Mouse (Mus musculus) bone marrow macrophage, adult 2 months (primary cell): ENCODE data around the gene Zfp534. TPM values are rescaled to one million over a fixed set of nuclear protein-coding genes. Genes with fewer than 3 reads are reported as not detected.
"Not testable (repeated sequence)": the region's sequence is repeated elsewhere in the genome, so short reads cannot be mapped to it uniquely, and the experiment has no call there.

ENCODE experiments used
- H3K27ac ChIP-seq: 2 replicates; pipeline ENCODE4 v1.5.1; 2012; ENCODE audit warnings: low read depth, low read length; ENCODE audit not compliant: insufficient read depth
- H3K4me1 ChIP-seq: 2 replicates; pipeline ENCODE4 v1.6.1; 2012; ENCODE audit warnings: low read length; ENCODE audit not compliant: control insufficient read depth, insufficient read depth
- H3K4me3 ChIP-seq: 2 replicates; pipeline ENCODE4 v1.5.1; 2012; ENCODE audit warnings: mild to moderate bottlenecking, low read length, moderate library complexity; ENCODE audit not compliant: insufficient read depth
- polyA plus RNA-seq: library from polyadenylated mRNA; stranded (reverse); fragments of >200 nt; gene quantifications from 2 replicates; pipeline ENCODE4 v1.2.4, GENCODE M21; 2012; ENCODE audit not compliant: missing spikeins, insufficient read depth, insufficient read length

Gene Zfp534
- polyA plus RNA-seq = not detected in 2 replicates

DNA sequence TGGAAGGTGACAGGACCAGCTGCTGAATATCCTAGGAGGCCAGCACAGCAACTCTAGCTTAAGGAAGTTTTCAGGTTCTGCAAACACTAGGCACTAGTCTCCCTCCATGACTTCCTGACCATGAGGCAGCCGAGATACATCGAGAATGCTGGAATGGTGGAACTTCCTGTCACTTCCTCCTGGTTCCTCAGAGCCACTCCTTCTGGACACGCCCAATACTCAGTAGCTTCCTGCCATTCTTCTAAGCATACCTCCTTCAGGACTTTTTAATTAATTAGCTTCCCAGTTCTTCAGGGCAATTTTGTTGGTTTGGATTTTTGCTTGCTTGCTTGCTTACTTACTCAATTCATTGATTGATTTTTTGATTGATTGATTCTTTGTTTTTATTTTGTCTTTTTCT is at the start of gene Zfp534:
Zfp534 (minus strand) TSS at position 101 of the 400 bp plus-strand sequence.
- H3K4me1 ChIP-seq, H3K27ac ChIP-seq, H3K4me3 ChIP-seq: not testable (repeated sequence)

DNA sequence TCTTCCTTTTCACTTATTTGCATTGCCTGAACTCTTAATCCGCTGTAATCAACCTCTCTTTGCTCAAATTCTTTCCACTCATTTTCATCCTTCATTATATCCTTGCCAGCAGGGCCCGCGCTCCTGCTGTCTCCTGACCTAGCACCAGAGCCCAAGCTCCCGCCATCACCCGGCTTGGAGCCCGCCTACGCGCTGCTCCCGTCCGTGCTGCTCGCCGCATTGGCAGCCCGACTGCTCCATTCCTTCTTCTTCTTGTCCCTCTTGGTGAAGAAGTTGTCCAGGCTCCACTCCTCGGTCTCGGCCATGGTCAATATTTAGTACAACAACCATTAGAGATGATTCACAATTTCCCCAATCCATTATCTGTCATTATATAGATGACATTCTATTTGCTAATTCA is 43.9 kb upstream of the Zfp534 start:
- not testable (repeated sequence) for H3K4me3 ChIP-seq, H3K4me1 ChIP-seq, H3K27ac ChIP-seq

DNA sequence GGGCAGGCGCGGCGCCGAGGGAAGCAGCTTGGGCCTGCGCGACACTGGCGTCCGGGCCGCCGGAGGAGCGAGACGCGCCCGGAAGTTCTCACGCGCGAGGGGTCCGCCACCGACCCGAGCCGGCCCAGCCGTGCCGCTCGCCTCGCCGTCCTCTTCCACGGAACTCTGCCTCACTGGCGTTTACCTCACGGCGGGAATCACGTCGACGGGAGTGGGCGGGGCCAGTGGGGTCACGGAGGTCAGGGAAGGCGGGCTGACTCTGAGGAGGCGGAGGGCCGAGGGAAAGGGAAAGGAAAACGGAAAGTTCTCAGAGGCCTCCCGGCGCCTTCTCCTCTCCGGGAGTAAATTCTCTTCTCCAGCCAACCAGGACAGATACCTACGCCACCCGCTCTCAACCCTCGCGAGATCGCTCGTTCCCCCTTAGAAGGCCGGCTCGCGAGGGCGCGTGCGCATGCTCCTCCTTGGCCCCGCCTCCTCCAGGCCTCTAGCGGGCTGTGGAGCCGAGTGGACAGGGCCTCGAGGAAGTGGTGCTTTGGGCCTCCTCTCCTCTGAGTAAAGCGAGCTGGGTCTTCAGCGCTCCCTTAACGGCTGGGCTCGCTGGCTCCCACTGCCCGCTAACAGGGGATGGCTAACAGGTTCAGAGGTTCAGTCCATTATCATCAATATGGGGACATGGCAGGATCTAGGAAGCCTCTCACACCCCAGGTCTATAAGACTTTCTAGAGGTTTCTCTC is 36.5 kb upstream of the Zfp534 start:
- not testable (repeated sequence) for H3K4me3 ChIP-seq, H3K4me1 ChIP-seq, H3K27ac ChIP-seq

DNA sequence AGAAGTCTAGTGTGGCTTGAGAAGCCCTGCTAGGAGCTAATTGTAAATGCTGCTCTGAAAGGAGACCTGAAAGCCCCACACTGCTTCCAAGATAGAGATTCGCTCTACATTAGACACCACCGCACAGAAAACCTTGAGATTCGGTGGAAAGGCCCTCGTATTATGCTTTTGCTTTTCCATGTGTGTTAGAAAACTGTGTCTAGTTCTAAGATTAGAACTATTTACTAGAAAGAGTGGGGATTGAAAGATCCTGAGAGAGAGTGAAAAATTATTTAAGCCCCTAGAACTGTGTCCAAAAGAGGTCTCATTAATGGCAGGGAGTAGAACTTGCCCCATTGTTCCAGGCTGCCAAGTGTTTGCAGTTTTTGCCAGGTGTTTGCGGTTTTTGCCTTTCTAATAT is 47.1 kb downstream of the Zfp534 start:
- not testable (repeated sequence) for H3K4me3 ChIP-seq, H3K4me1 ChIP-seq, H3K27ac ChIP-seq

DNA sequence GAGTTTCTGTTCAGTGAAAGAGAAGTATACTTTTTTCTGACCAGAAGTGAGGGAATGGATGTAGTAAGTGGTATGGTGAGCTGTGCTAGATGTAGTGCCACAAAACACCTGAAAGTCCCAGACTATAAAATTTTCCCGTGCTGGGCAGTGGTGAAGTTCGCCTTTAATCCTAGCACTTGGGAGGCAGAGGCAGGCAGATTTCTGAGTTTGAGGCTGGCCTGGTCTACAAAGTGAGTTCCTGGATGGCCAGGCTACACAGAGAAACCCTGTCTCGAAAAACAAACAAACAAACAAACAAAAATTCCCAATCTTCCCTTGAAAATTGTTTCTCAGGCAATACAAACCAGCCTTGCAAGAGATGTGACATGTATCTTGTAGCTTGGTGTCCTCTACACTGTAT is 54.9 kb downstream of the Zfp534 start:
- not testable (repeated sequence) for H3K4me3 ChIP-seq, H3K27ac ChIP-seq, H3K4me1 ChIP-seq

DNA sequence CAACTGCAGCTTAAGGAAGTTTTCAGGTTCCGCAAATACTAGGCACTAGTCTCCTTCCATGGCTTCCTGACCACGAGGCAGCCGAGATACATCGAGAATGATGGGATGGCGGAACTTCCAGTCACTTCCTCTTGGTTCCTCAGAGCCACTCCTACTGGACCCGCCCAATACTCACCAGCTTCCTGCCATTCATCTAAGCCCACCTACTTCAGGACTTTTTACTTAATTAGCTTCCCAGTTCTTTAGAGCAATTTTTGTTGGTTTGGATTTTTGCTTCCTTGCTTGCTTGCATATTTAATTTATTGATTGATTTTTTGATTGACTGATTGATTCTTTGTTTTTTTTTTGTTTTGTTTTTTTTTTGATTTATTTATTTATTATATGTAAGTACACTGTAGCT is 59.9 kb downstream of the Zfp534 start, which contains the start of gene Zfp979:
Zfp979 (minus strand) TSS at position 101 of the 400 bp plus-strand sequence.
- H3K4me1 ChIP-seq, H3K27ac ChIP-seq: not testable (repeated sequence)

DNA sequence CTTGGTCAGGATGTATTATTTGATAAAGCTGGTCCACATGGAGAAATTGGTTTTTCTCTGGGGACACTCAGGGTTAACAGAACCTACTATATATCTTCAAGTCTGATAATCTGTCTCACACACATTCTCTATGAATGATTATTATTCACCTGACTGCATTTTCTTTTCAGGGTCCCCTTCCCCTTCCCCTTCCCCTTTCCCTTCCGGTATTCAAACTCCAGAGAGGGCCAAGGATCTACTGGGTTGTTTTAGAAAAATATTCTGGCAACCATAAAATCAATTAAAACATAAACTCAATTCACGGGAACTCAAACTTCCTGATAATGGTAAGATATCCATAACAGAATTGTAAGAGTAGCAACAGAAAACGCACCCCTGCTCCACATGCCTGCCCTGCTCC is 60.4 kb downstream of the Zfp534 start:
- H3K4me3 ChIP-seq, H3K4me1 ChIP-seq, H3K27ac ChIP-seq: not testable (repeated sequence)

More for the DNA sequence above, 59.9 kb downstream of the Zfp534 start, which contains the start of gene Zfp979:
- not testable (repeated sequence) for H3K4me3 ChIP-seq

DNA sequence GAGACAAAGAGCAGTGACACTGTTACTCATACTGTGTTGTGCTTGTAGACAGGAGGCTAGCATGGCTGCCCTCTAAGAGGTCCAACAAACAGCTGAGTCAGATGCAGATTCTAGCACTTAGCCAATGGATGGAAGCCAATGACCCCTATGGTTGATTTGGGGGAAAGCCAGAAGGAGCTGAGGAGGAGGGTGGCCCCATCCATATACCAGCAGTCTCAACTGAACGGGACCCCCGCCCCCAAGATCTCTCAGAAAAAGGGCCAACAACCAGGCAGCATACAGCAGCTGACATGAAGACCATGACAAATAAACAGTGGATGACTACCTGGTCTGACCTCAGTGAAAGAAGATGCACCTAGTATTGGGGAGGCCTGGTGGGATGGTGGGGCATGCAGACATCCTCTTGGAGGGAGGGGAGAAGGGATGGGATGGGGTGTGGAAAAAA is 68.5 kb downstream of the Zfp534 start:
- not testable (repeated sequence) for H3K4me3 ChIP-seq, H3K27ac ChIP-seq, H3K4me1 ChIP-seq

Other genes with a start within 250 kb of the Zfp534 start
- 0.73 TPM in 1 of 2 replicates, not detected in the other for gene Zfp982, start 210.1 kb downstream of the Zfp534 start, polyA plus RNA-seq
- 0.56 and 0.72 TPM in 2 replicates for gene Gm16503, start 162.3 kb downstream of the Zfp534 start, polyA plus RNA-seq
- gene Zfp985, start 149.3 kb downstream of the Zfp534 start, polyA plus RNA-seq = 1.4 TPM in 1 of 2 replicates, not detected in the other
- gene Zfp979, start 60.0 kb downstream of the Zfp534 start, polyA plus RNA-seq = 1.5 and 1.6 TPM in 2 replicates
- 34.6 and 38.2 TPM in 2 replicates for gene Zfp984, start 107.2 kb upstream of the Zfp534 start, polyA plus RNA-seq
- 8.9 and 13.4 TPM in 2 replicates for gene Zfp933, start 145.8 kb upstream of the Zfp534 start, polyA plus RNA-seq
- 37.6 and 37.7 TPM in 2 replicates for gene Miip, start 166.3 kb upstream of the Zfp534 start, polyA plus RNA-seq
- 2.2 and 2.9 TPM in 2 replicates for gene Fv1, start 166.4 kb upstream of the Zfp534 start, polyA plus RNA-seq
- 21.6 and 25.6 TPM in 2 replicates for gene Mfn2, start 202.2 kb upstream of the Zfp534 start, polyA plus RNA-seq
- gene Plod1, start 234.2 kb upstream of the Zfp534 start, polyA plus RNA-seq = 95.3 and 101 TPM in 2 replicates
- gene 2510039O18Rik, start 238.3 kb upstream of the Zfp534 start, polyA plus RNA-seq = 57.5 and 59.0 TPM in 2 replicates